ENCODE assay signal across 8 mouse cellular contexts in the genomic region with DNA sequence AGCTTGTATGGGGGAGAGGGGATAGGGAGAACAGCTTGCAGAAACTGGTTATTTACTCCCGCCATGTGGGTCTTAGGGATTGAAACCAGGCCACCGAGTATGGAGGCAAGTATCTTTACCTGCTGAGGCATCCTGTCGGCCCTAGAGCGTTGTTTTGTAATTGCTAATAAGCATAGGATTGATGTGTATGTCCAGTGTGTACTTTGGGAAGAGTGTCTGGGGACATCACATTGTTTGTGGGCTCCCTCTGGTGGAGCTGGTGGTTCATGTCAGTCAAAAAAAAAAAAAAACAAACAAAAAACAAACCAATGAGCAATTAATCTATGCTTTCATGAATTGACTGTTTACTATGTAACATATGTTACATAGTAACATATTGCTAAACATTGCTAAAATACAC. TPM values are rescaled to one million over a fixed set of nuclear protein-coding genes. Genes with fewer than 3 reads are reported as not detected.
DNase-seq lines count a peak whose midpoint lies in the region; ATAC-seq and TF ChIP-seq lines count a peak whose summit lies in the region.

No protein-coding gene starts in this region.

- 0 out of 2 replicates have a peak, but pooled peaks cover 3% of the 10 kb centered on the region for H3K4me1 ChIP-seq in midbrain, postnatal 0 days (ENCODE audit: insufficient read depth, low read length)
- peaks cover 4% of the 10 kb centered on the region; the same call in 1 of the 2 replicates for H3K4me1 ChIP-seq in midbrain, embryonic 11.5 days (ENCODE audit: control insufficient read depth, insufficient read depth, low read length)

- no peak overlapping the region for H3K9ac ChIP-seq in midbrain, postnatal 0 days (replicated peaks; ENCODE audit: low read length, poor library complexity, severe bottlenecking)
- H3K9ac ChIP-seq in midbrain, embryonic 11.5 days (ENCODE audit: low read length) = no peak overlapping the region

- ATAC-seq in midbrain, postnatal 0 days (ENCODE audit: low FRiP score) = no peak
- no peak for ATAC-seq in midbrain, embryonic 11.5 days (ENCODE audit: low FRiP score)

- H3K36me3 ChIP-seq in midbrain, postnatal 0 days (ENCODE audit: insufficient read depth, low read length) = no peaks in the 10 kb centered on the region
- no peaks in the 10 kb centered on the region for H3K36me3 ChIP-seq in midbrain, embryonic 11.5 days (ENCODE audit: control insufficient read depth, insufficient read depth, low read length)

- peak; percentile 72 for TF ChIP-seq CTCF in midbrain, postnatal 0 days (IDR thresholded peaks at IDR 0.05)

- no peak overlapping the region for H3K4me3 ChIP-seq in midbrain, postnatal 0 days (ENCODE audit: low read depth, low read length)
- H3K4me3 ChIP-seq in midbrain, embryonic 11.5 days (ENCODE audit: low read depth, low read length) = no peak overlapping the region

- H3K27me3 ChIP-seq in midbrain, postnatal 0 days (ENCODE audit: insufficient read depth, low read length) = no peaks in the 10 kb centered on the region
- H3K27me3 ChIP-seq in midbrain, embryonic 11.5 days (ENCODE audit: control insufficient read depth, insufficient read depth, low read length) = no peaks in the 10 kb centered on the region

- no peak overlapping the region for H3K4me2 ChIP-seq in midbrain, postnatal 0 days (ENCODE audit: low read depth, low read length, poor library complexity, severe bottlenecking)
- H3K4me2 ChIP-seq in midbrain, embryonic 11.5 days = no peak overlapping the region

- no peaks in the 10 kb centered on the region for H3K9me3 ChIP-seq in midbrain, postnatal 0 days (ENCODE audit: low read length)
- no peaks in the 10 kb centered on the region for H3K9me3 ChIP-seq in midbrain, embryonic 11.5 days (ENCODE audit: control insufficient read depth, low read length)

- 43% methylated on average over 4 of the region's 4 CpGs for WGBS in midbrain, postnatal 0 days
- WGBS in midbrain, embryonic 11.5 days = 65% methylated on average over 4 of the region's 4 CpGs

- H3K27ac ChIP-seq in midbrain, postnatal 0 days (ENCODE audit: low read depth, low read length) = no peak overlapping the region
- no peak overlapping the region for H3K27ac ChIP-seq in midbrain, embryonic 11.5 days (ENCODE audit: low read depth, low read length)

- DNase-seq in heart, adult 11 months = peak; percentile 70
- DNase-seq in heart, adult 9 months (ENCODE audit: low spot score in 2 of 2) = no peak
- peak; percentile 34 for DNase-seq in midbrain, postnatal 0 days (ENCODE audit: low spot score)
- DNase-seq in midbrain, embryonic 11.5 days (ENCODE audit: low spot score, missing footprints) = no peak
- peak; percentile 56 for DNase-seq in adrenal gland, postnatal 14 days
- peak; percentile 53 for DNase-seq in lung, postnatal 14 days
- no peak for DNase-seq in urinary bladder, postnatal 36 days (ENCODE audit: low spot score in 2 of 2)
- DNase-seq in right cerebral cortex, postnatal 10 days (ENCODE audit: low spot score in 2 of 2) = no peak

RNA-seq across cellular contexts. Expression of a gene that starts 2.2 kb away (rescaled TPM):
- 15.7 and 25.8 TPM in 2 replicates for total RNA-seq in midbrain, postnatal 0 days (2014; rRNA removed)
- polyA plus RNA-seq in midbrain, postnatal 0 days (2015; fragmentation: Nextera tagmentation; extraction: Ambion mirVana) = 4.5 and 5.1 TPM in 2 replicates
- polyA plus RNA-seq in midbrain, embryonic 11.5 days (2014; fragmentation: Nextera tagmentation; extraction: Ambion mirVana) = 26.4 and 26.8 TPM in 2 replicates
- 26.7 and 27.2 TPM in 2 replicates for total RNA-seq in adrenal gland, postnatal 14 days (2021)

Comparison
In these comparisons a context has a peak if more than half of its experiments do, and no peak if none do; other contexts are left out.
1. DNase-seq: peak in heart, adult 11 months (single experiment), midbrain, postnatal 0 days (single experiment), adrenal gland, postnatal 14 days (single experiment) and lung, postnatal 14 days (single experiment); none in heart, adult 9 months (0 of 2), midbrain, embryonic 11.5 days (single experiment), urinary bladder, postnatal 36 days (0 of 2) and right cerebral cortex, postnatal 10 days (0 of 2).